Mouse (Mus musculus) midbrain, embryonic 16.5 days (tissue): Measurements from ENCODE around the gene Pcx. TPM values are rescaled to one million over a fixed set of nuclear protein-coding genes. Genes with fewer than 3 reads are reported as not detected.

ENCODE experiments used
- ATAC-seq: fragments of 200-750 bp; cut with Nextera tagmentation; 2 replicates; pipeline ENCODE4 v1.8.0; 2017; ENCODE audit warnings: moderate TSS enrichment
- H3K27ac ChIP-seq: fragments of 300-500 bp; sonication (generic); 2 replicates; pipeline ENCODE4 v1.5.1; 2014; ENCODE audit warnings: mild to moderate bottlenecking, low read length, mixed read lengths
- H3K27me3 ChIP-seq: fragments of 300-500 bp; sonication (generic); 2 replicates; pipeline ENCODE4 v1.6.1; 2014; ENCODE audit warnings: low read depth, low read length, mixed read lengths; ENCODE audit not compliant: control insufficient read depth, insufficient read depth
- H3K36me3 ChIP-seq: fragments of 300-500 bp; sonication (generic); 2 replicates; pipeline ENCODE4 v1.6.1; 2014; ENCODE audit warnings: mild to moderate bottlenecking, low read length, moderate library complexity, mixed read lengths; ENCODE audit not compliant: control insufficient read depth, insufficient read depth
- H3K4me1 ChIP-seq: fragments of 300-500 bp; sonication (generic); 2 replicates; pipeline ENCODE4 v1.6.1; 2014; ENCODE audit warnings: mild to moderate bottlenecking, low read length, mixed read lengths; ENCODE audit not compliant: control insufficient read depth, insufficient read depth
- H3K4me2 ChIP-seq: fragments of 300-500 bp; sonication (generic); 2 replicates; pipeline ENCODE4 v1.6.1; 2014; ENCODE audit warnings: mild to moderate bottlenecking, low read length, mixed read lengths
- H3K4me3 ChIP-seq: fragments of 300-500 bp; sonication (generic); 2 replicates; pipeline ENCODE4 v1.5.1; 2014; ENCODE audit warnings: low read depth, mild to moderate bottlenecking, low read length, moderate library complexity, mixed read lengths
- H3K9ac ChIP-seq: fragments of 300-500 bp; sonication (generic); 2 replicates; pipeline ENCODE4 v1.6.1; 2014; ENCODE audit warnings: low read depth, low read length, mixed read lengths
- H3K9me3 ChIP-seq: fragments of 300-500 bp; sonication (generic); replicated peaks from 2 replicates; pipeline ENCODE4 v1.6.1; 2014; ENCODE audit warnings: mild to moderate bottlenecking, low read length, mixed read lengths; ENCODE audit not compliant: control insufficient read depth, poor library complexity, severe bottlenecking
- WGBS: fragments of 180-500 bp; shearing (Covaris S2); extraction: QIAGEN DNeasy Blood & Tissue Kit; methylation state at CpG from one replicate; pipeline ENCODE4 v1.1.7; 2014; 5-methylcytosine and 5-hydroxymethylcytosine counted together
- polyA plus RNA-seq: library from polyadenylated mRNA; unstranded; fragments of >200 nt; fragmentation: Nextera tagmentation; extraction: Ambion mirVana; gene quantifications from 2 replicates; pipeline ENCODE4 v1.2.1, GENCODE M21; 2015

The Pcx gene
- polyA plus RNA-seq, 1 experiment from 2014 or later = 35.3 TPM

DNA sequence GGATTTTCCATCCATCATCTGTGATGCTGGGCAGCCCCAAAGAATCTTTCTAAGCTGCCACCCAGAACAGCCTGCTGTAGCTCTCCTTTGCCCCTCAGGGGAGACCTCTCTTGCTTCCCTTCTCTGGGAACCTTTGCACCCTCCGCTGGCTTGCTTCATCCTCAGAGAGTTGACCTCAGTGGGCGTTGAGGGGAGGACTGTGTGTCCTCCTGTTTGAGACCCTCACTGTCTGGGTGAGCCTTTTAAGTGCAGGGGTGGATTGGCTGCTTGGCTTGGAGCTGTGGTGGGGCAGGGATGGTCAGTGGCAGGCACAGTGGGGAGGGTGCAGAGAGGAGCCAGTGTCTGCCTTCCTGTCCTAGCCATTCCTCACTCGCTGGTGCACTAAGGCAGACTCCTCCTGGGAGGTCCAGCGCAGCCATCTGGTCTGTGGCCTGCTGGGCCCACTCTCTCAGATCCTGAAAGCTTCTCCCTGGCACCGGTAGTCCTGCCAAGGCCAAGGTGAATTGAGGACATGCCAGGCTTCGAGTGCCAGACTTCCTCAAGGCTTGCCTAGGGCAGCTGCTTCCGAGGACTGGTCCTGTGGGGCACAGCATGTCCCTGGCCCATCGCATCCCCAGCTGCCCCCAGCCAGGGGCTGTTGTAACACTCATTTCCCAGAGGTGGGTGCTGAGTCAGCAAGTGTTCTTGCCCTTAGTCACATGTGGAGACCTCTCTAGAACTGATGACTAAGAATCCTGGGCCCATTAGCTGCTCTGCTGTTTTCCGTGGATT is 17.6 kb upstream of the Pcx start:
- H3K4me1 ChIP-seq = peaks cover 2% of the 10 kb centered on the region
- ATAC-seq = no peak

GRCm38 (mm10) chr19:4494707-4495106 is 15.6 kb upstream of the Pcx start:
- Histone ChIP-seq H3K36me3 (no peaks in the 10 kb centered on the region), H3K4me2 (no peak overlapping the region), H3K4me1 (peaks cover 4% of the 10 kb centered on the region), H3K9ac (no peak overlapping the region), H3K27me3 (no peaks in the 10 kb centered on the region), H3K27ac (no peak overlapping the region), H3K9me3 (no peaks in the 10 kb centered on the region), H3K4me3 (no peak overlapping the region)
- ATAC-seq = no peak
- WGBS = 71% methylated on average over 7 of the region's 7 CpGs

More for the DNA sequence above, 17.6 kb upstream of the Pcx start:
- Histone ChIP-seq H3K27me3 (no peaks in the 10 kb centered on the region), H3K36me3 (no peaks in the 10 kb centered on the region), H3K9ac (no peak overlapping the region), H3K27ac (no peak overlapping the region), H3K9me3 (no peaks in the 10 kb centered on the region), H3K4me2 (no peak overlapping the region), H3K4me3 (no peak overlapping the region)
- WGBS = 58% methylated on average over 9 of the region's 9 CpGs

DNA sequence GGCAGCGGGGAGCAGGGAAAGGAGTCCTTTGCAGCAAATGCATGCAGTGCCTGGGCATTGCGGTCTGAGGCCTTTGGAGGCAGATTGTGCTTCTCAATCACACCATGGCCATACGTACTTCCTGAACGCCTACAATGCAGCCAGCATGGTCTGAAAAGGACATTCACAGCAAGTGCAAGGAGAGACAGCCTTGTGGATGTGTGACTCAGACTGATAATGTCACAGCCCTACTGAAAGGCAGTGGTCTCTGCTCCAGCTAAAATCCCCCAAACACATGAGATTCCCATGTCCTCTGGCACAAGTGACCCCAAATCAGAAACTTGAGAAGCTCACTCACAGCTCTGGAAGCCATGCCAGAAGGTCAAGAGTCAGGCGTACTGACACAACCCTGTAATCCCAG is 14.5 kb upstream of the Pcx start:
- H3K4me1 ChIP-seq = peaks cover 4% of the 10 kb centered on the region

GRCm38 (mm10) chr19:4496535-4497262 is 13.6 kb upstream of the Pcx start:
- Histone ChIP-seq H3K27me3 (no peaks in the 10 kb centered on the region), H3K36me3 (no peaks in the 10 kb centered on the region), H3K9me3 (no peaks in the 10 kb centered on the region), H3K4me3 (no peak overlapping the region), H3K4me2 (no peak overlapping the region), H3K9ac (no peak overlapping the region), H3K27ac (no peak overlapping the region), H3K4me1 (peaks cover 4% of the 10 kb centered on the region)
- WGBS = 93% methylated on average over 3 of the region's 3 CpGs
- no peak for ATAC-seq

More for the DNA sequence above, 14.5 kb upstream of the Pcx start:
- Histone ChIP-seq H3K9ac (no peak overlapping the region), H3K4me2 (no peak overlapping the region), H3K9me3 (no peaks in the 10 kb centered on the region), H3K27me3 (no peaks in the 10 kb centered on the region), H3K4me3 (no peak overlapping the region), H3K36me3 (no peaks in the 10 kb centered on the region), H3K27ac (no peak overlapping the region)
- 85% methylated on average over 5 of the region's 5 CpGs for WGBS
- ATAC-seq = no peak

DNA sequence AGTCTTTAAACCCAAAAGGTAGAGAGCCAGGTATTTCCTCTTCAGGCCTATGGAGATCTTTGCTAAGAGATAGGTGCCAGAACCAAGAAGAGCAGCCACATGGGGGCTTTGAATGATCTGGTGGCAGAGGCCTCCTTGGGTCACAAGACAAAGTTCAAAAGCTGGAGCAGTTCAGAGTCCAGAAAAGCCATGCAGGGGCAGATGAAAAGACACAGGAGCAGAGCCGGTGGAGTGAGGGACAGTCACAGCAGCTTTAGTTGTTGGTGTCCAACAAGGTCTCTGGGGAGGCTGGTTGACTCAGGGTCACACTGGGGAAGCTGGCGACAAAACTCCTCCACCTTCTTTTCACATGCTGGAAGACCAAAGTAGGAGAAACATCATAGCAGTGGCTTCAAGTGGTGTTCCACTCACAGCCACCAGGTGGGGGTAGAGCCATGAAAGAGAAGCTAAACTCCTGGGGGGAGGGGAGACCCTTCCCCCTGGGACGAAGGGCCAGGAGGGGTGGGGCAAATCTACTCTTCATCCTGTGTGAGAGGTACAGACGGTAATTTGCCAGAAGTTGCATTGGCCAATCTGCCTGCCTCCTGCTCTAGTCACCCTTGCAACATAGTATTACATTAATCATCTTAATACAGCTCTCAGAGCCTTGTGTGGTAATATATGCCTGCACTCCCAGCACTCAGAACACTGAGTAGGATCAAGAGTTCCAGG is 12.9 kb upstream of the Pcx start:
- peak overlapping the region; percentile 22; the same call in 1 of the 2 replicates for H3K4me2 ChIP-seq
- ATAC-seq = peak; percentile 55; the same call in 1 of the 2 replicates
- no peak overlapping the region for H3K9ac ChIP-seq
- 7% methylated on average over 4 of the region's 4 CpGs for WGBS
- H3K27me3 ChIP-seq = no peaks in the 10 kb centered on the region
- no peak overlapping the region for H3K4me3 ChIP-seq
- H3K36me3 ChIP-seq = no peaks in the 10 kb centered on the region
- no peaks in the 10 kb centered on the region for H3K9me3 ChIP-seq
- H3K4me1 ChIP-seq = peaks cover 4% of the 10 kb centered on the region
- no peak overlapping the region for H3K27ac ChIP-seq

GRCm38 (mm10) chr19:4498062-4498933 is 12.0 kb upstream of the Pcx start, which contains the start of gene 2010003K11Rik:
2010003K11Rik (minus strand) TSS chr19:4498583.
- no peaks in the 10 kb centered on the region for H3K9me3 ChIP-seq
- no peak for ATAC-seq
- 53% methylated on average over 16 of the region's 16 CpGs for WGBS
- H3K9ac ChIP-seq = peak within 1 kb of the TSS; percentile 34; the same call in 1 of the 2 replicates
- no peak within 1 kb of the TSS for H3K4me3 ChIP-seq
- H3K4me1 ChIP-seq = peaks cover 4% of the 10 kb centered on the region
- H3K4me2 ChIP-seq = peak within 1 kb of the TSS; percentile 22; the same call in 1 of the 2 replicates
- no peak within 1 kb of the TSS for H3K27ac ChIP-seq
- H3K36me3 ChIP-seq = no peaks in the 10 kb centered on the region
- no peaks in the 10 kb centered on the region for H3K27me3 ChIP-seq

GRCm38 (mm10) chr19:4502701-4503100 is 7.6 kb upstream of the Pcx start:
- H3K36me3 ChIP-seq = no peaks in the 10 kb centered on the region
- no peak overlapping the region for H3K9ac ChIP-seq
- ATAC-seq = no peak
- peaks cover 2% of the 10 kb centered on the region for H3K4me1 ChIP-seq
- 72% methylated on average over 2 of the region's 2 CpGs for WGBS
- no peaks in the 10 kb centered on the region for H3K9me3 ChIP-seq
- no peak overlapping the region for H3K4me2 ChIP-seq
- no peaks in the 10 kb centered on the region for H3K27me3 ChIP-seq
- H3K4me3 ChIP-seq = no peak overlapping the region
- no peak overlapping the region for H3K27ac ChIP-seq

GRCm38 (mm10) chr19:4504830-4505229 is 5.4 kb upstream of the Pcx start:
- Histone ChIP-seq H3K36me3 (no peaks in the 10 kb centered on the region), H3K4me2 (no peak overlapping the region), H3K4me1 (0 out of 2 replicates have a peak, but pooled peaks cover 3% of the 10 kb centered on the region), H3K27me3 (no peaks in the 10 kb centered on the region), H3K9me3 (no peaks in the 10 kb centered on the region), H3K4me3 (no peak overlapping the region), H3K27ac (no peak overlapping the region), H3K9ac (no peak overlapping the region)
- WGBS = 97% methylated on average over 1 of the region's 1 CpGs
- no peak for ATAC-seq
